Mouse (Mus musculus) bone marrow macrophage, adult 2 months (primary cell): ENCODE data around the gene Irf3.

Experiments used
- CTCF ChIP-seq: IDR thresholded peaks from 2 replicates; pipeline ENCODE4 v1.5.1; 2012; ENCODE audit warnings: low read depth, mild to moderate bottlenecking, low read length, moderate library complexity
- POLR2A ChIP-seq: IDR thresholded peaks from 2 replicates; pipeline ENCODE4 v1.6.1; 2012; ENCODE audit warnings: mild to moderate bottlenecking, low read depth, low read length, borderline replicate concordance

GRCm38 (mm10) chr7:45050945-45051600 is 53.6 kb downstream of the Irf3 start:
- TF ChIP-seq CTCF, result no peak
- TF ChIP-seq POLR2A, result no peak
